28 mouse cellular contexts compared by ENCODE assay signal in genomic region chr7:125597516-125598347, GRCm38 (mm10). TPM values are rescaled to one million over a fixed set of nuclear protein-coding genes. Genes with fewer than 3 reads are reported as not detected.
DNase-seq lines count a peak whose midpoint lies in the region; ATAC-seq and TF ChIP-seq lines count a peak whose summit lies in the region.
"Had no signal": no experiment of that assay in that cellular context is flagged by ENCODE, and none has a peak within 500 bp of the region (broad histone marks: within the 10 kb centered on the region; RNA-seq: fewer than 3 reads in every experiment).

No protein-coding gene starts in this region.

- peak overlapping the region; percentile 66 for H3K9ac ChIP-seq in CH12.LX (ENCODE audit: insufficient read depth, low read depth)
- H3K9ac ChIP-seq in intestine, embryonic 16.5 days (ENCODE audit: low read depth, low read length), result no peak overlapping the region
- H3K9ac ChIP-seq: embryonic facial prominence, embryonic 12.5 days; embryonic facial prominence, embryonic 15.5 days; forebrain, postnatal 0 days; heart, embryonic 12.5 days; heart, embryonic 15.5 days; hindbrain, embryonic 14.5 days had no signal

- ATAC-seq in intestine, embryonic 16.5 days, result no peak
- ATAC-seq: forebrain, embryonic 14.5 days; forebrain, postnatal 0 days; hindbrain, postnatal 0 days; Patski had no signal

- H3K4me2 ChIP-seq in CH12.LX (ENCODE audit: insufficient read depth, low read depth, poor library complexity, severe bottlenecking), result peak overlapping the region; percentile 76
- H3K4me2 ChIP-seq in intestine, embryonic 16.5 days (ENCODE audit: low read depth, low read length), result no peak overlapping the region
- H3K4me2 ChIP-seq: embryonic facial prominence, embryonic 12.5 days; embryonic facial prominence, embryonic 15.5 days; heart, embryonic 12.5 days; heart, embryonic 15.5 days; hindbrain, embryonic 14.5 days had no signal

- dilution Hi-C loops in CH12.LX (cut with MboI; ENCODE audit: extremely low pct_ligation_motif_present, extremely low pct_unique_long_range_greater_than_20kb, low sequenced_read_pairs), result no loop called here

- TF ChIP-seq RAD21 in CH12.LX (IDR thresholded peaks at IDR 0.05; ENCODE audit: low read depth, low read length), result no peak

- peak overlapping the region; percentile 63 for H3K27ac ChIP-seq in spleen, adult 2 months (ENCODE audit: insufficient read depth, low read length)
- H3K27ac ChIP-seq in CH12.LX (ENCODE audit: insufficient read depth, low read depth), result peak overlapping the region; percentile 96
- H3K27ac ChIP-seq in bone marrow macrophage, adult 2 months (ENCODE audit: insufficient read depth, low read depth, low read length), result peak overlapping the region; percentile 79
- no peak overlapping the region for H3K27ac ChIP-seq in intestine, embryonic 16.5 days (ENCODE audit: low read length)
- H3K27ac ChIP-seq: embryonic facial prominence, embryonic 12.5 days; embryonic facial prominence, embryonic 15.5 days; heart, embryonic 15.5 days; hindbrain, embryonic 14.5 days; hindbrain, postnatal 0 days had no signal

- H3K79me2 ChIP-seq in CH12.LX (replicated peaks; ENCODE audit: control insufficient read depth, extremely low read depth, insufficient read depth, poor library complexity, severe bottlenecking), result no peaks in the 10 kb centered on the region

- in situ Hi-C loops in CH12.LX (cut with MboI; ENCODE audit: low pct_ligation_motif_present, low pct_unique_long_range_greater_than_20kb, low sequenced_read_pairs), result no loop called here

- peaks cover 68% of the 10 kb centered on the region for H3K4me1 ChIP-seq in spleen, adult 2 months (ENCODE audit: control insufficient read depth, insufficient read depth, insufficient read length)
- H3K4me1 ChIP-seq in CH12.LX (ENCODE audit: control insufficient read depth in 1 of 2, insufficient read depth in 2 of 2), result peaks cover 46 to 92% of the 10 kb centered on the region in 2 experiments
- peaks cover 71% of the 10 kb centered on the region for H3K4me1 ChIP-seq in bone marrow macrophage, adult 2 months (ENCODE audit: control insufficient read depth, insufficient read depth, low read length)
- H3K4me1 ChIP-seq in intestine, embryonic 16.5 days (ENCODE audit: control insufficient read depth, insufficient read depth, low read length), result no peaks in the 10 kb centered on the region
- H3K4me1 ChIP-seq: embryonic facial prominence, embryonic 12.5 days; embryonic facial prominence, embryonic 15.5 days; heart, embryonic 15.5 days had no signal

- peak; percentile 68 for TF ChIP-seq EP300 in CH12.LX (IDR thresholded peaks at IDR 0.05; ENCODE audit: low read length)

- no peak for TF ChIP-seq POLR2A in spleen, adult 2 months (IDR thresholded peaks at IDR 0.05; ENCODE audit: low read depth, low read length)
- TF ChIP-seq POLR2A in CH12.LX (IDR thresholded peaks at IDR 0.05; ENCODE audit: low read depth, low read length), result peak; percentile 8; the same call in 1 of the 2 replicates
- no peak for TF ChIP-seq POLR2A in bone marrow macrophage, adult 2 months (IDR thresholded peaks at IDR 0.05; ENCODE audit: borderline replicate concordance, low read depth, low read length)

- TF ChIP-seq CTCF in spleen, adult 2 months (IDR thresholded peaks at IDR 0.05; ENCODE audit: extremely low read depth, insufficient read depth, insufficient read length, insufficient replicate concordance), result no peak
- TF ChIP-seq CTCF in CH12.LX (conservative IDR thresholded peaks at IDR 0.05 in 1 of 2, IDR thresholded peaks at IDR 0.05 in 1 of 2; ENCODE audit: low read depth in 2 of 2, low read length in 2 of 2), result no peak
- no peak for TF ChIP-seq CTCF in bone marrow macrophage, adult 2 months (IDR thresholded peaks at IDR 0.05; ENCODE audit: low read depth, low read length)

- no peaks in the 10 kb centered on the region for H3K27me3 ChIP-seq in spleen, adult 2 months (ENCODE audit: control insufficient read depth, insufficient read depth, low read length)
- H3K27me3 ChIP-seq in CH12.LX (replicated peaks), result no peaks in the 10 kb centered on the region
- H3K27me3 ChIP-seq in intestine, embryonic 16.5 days (replicated peaks; ENCODE audit: control insufficient read depth, insufficient read depth, low read length), result no peaks in the 10 kb centered on the region
- H3K27me3 ChIP-seq: embryonic facial prominence, embryonic 12.5 days; embryonic facial prominence, embryonic 15.5 days; heart, embryonic 12.5 days; heart, embryonic 15.5 days; Patski had no signal

- H3K4me3 ChIP-seq in spleen, adult 2 months (ENCODE audit: extremely low read depth, insufficient read depth, insufficient read length), result no peak overlapping the region
- H3K4me3 ChIP-seq in CH12.LX (replicated peaks in 1 of 3; ENCODE audit: low read depth in 2 of 3, low read length in 2 of 3, poor library complexity in 1 of 3), result peak overlapping the region in 2 of 3 experiments; percentile 7 to 21
- H3K4me3 ChIP-seq in bone marrow macrophage, adult 2 months (ENCODE audit: insufficient read depth, low read length), result no peak overlapping the region
- H3K4me3 ChIP-seq in intestine, embryonic 16.5 days (ENCODE audit: low read length), result no peak overlapping the region
- H3K4me3 ChIP-seq: embryonic facial prominence, embryonic 12.5 days; embryonic facial prominence, embryonic 15.5 days; gastrocnemius, adult 2 months; heart, embryonic 12.5 days; heart, embryonic 15.5 days had no signal

- no peaks in the 10 kb centered on the region for H3K9me3 ChIP-seq in CH12.LX (replicated peaks; ENCODE audit: low read length)
- no peaks in the 10 kb centered on the region for H3K9me3 ChIP-seq in intestine, embryonic 16.5 days (ENCODE audit: control insufficient read depth, low read length)
- H3K9me3 ChIP-seq: embryonic facial prominence, embryonic 12.5 days; embryonic facial prominence, embryonic 15.5 days; G1E; heart, embryonic 12.5 days; heart, embryonic 15.5 days had no signal

- no peak for DNase-seq in spleen, adult 2 months (ENCODE audit: low read depth in 1 of 2, low spot score in 2 of 2)
- no peak for DNase-seq in spleen, postnatal 10 days (ENCODE audit: low spot score in 2 of 2)
- DNase-seq in CH12.LX (ENCODE audit: extremely low read depth), result peak; percentile 53
- DNase-seq in retina, postnatal 1 day, result peak; percentile 23
- no peak for DNase-seq in lung, postnatal 4 days
- DNase-seq in kidney, postnatal 36 days, result no peak
- DNase-seq: adrenal gland, postnatal 14 days; cerebellum, adult 11 months; cerebellum, adult 2 months; cerebellum, adult 9-11 months; cerebellum, postnatal 25 days; forebrain, postnatal 0 days; gastrocnemius, adult 2 months; gastrocnemius, postnatal 14 days; heart, adult 18-20 months; heart, postnatal 10 days; heart, postnatal 4 days had no signal

- 53% methylated on average over 11 of the region's 11 CpGs for WGBS in spleen, adult 2 months
- 91% methylated on average over 11 of the region's 11 CpGs for WGBS in intestine, embryonic 16.5 days

- no peaks in the 10 kb centered on the region for H3K36me3 ChIP-seq in spleen, adult 2 months (ENCODE audit: control insufficient read depth, insufficient read depth, low read length)
- no peaks in the 10 kb centered on the region for H3K36me3 ChIP-seq in CH12.LX (replicated peaks in 1 of 2; ENCODE audit: control insufficient read depth in 1 of 2, insufficient read depth in 1 of 2, low read length in 1 of 2)
- H3K36me3 ChIP-seq in intestine, embryonic 16.5 days (ENCODE audit: control insufficient read depth, insufficient read depth, low read length), result no peaks in the 10 kb centered on the region
- H3K36me3 ChIP-seq: embryonic facial prominence, embryonic 12.5 days; embryonic facial prominence, embryonic 15.5 days; G1E; heart, embryonic 12.5 days; heart, embryonic 15.5 days had no signal

TF ChIP-seq in CH12.LX, 34 proteins besides CTCF, POLR2A, EP300 and RAD21 (continues in another document):
- peak; percentile 89 for TF ChIP-seq ZNF384 (IDR thresholded peaks at IDR 0.05; ENCODE audit: low read depth, low read length)
- peak; percentile 30; the same call in 1 of the 2 replicates for TF ChIP-seq RCOR1 (conservative IDR thresholded peaks at IDR 0.05; ENCODE audit: low read depth, low read length)
- peak; percentile 93 for TF ChIP-seq BHLHE40 (IDR thresholded peaks at IDR 0.05; ENCODE audit: low read depth, low read length)
- TF ChIP-seq GABPA (IDR thresholded peaks at IDR 0.05; ENCODE audit: insufficient replicate concordance, low read depth, low read length), result no peak
- no peak for TF ChIP-seq UBTF (IDR thresholded peaks at IDR 0.05; ENCODE audit: low read depth, low read length)
- TF ChIP-seq MAX (IDR thresholded peaks at IDR 0.05; ENCODE audit: low read length), result peak; percentile 76
- no peak for TF ChIP-seq E2F4 (IDR thresholded peaks at IDR 0.05; ENCODE audit: insufficient replicate concordance, low read depth, low read length)
- no peak for TF ChIP-seq NELFE (IDR thresholded peaks at IDR 0.05; ENCODE audit: low read depth, low read length)
- TF ChIP-seq MYC (IDR thresholded peaks at IDR 0.05; ENCODE audit: low read depth, low read length), result peak; percentile 81
- TF ChIP-seq JUN (IDR thresholded peaks at IDR 0.05; ENCODE audit: insufficient read depth, low read depth, low read length), result no peak
- peak; percentile 45; the same call in 1 of the 2 replicates for TF ChIP-seq IRF4 (IDR thresholded peaks at IDR 0.05; ENCODE audit: low read depth, low read length)
- TF ChIP-seq SMC3 (IDR thresholded peaks at IDR 0.05; ENCODE audit: low read depth, low read length), result no peak
- TF ChIP-seq KAT2A (IDR thresholded peaks at IDR 0.05; ENCODE audit: insufficient replicate concordance, low read length), result no peak
- TF ChIP-seq HCFC1 (IDR thresholded peaks at IDR 0.05; ENCODE audit: low read depth, low read length), result peak; percentile 23; the same call in 1 of the 2 replicates
- TF ChIP-seq NRF1 (IDR thresholded peaks at IDR 0.05; ENCODE audit: low read depth, low read length), result no peak
- TF ChIP-seq USF2 (conservative IDR thresholded peaks at IDR 0.05; ENCODE audit: low read depth, low read length), result no peak

RNA-seq across cellular contexts. Expression of gene Il21r, which starts 5.5 kb away (rescaled TPM):
- 138 and 180 TPM in 2 replicates for polyA plus RNA-seq in spleen, adult 2 months (2012; rRNA removed)
- total RNA-seq in CH12.LX (2012; rRNA removed), result 129 and 142 TPM in 2 replicates
- total RNA-seq in CH12.LX (2014; rRNA removed), result 95.5 and 103 TPM in 2 replicates
- 191 and 252 TPM in 2 replicates for polyA plus RNA-seq in CH12.LX (2012; ENCODE audit: insufficient read length, low read depth)
- polyA plus RNA-seq in bone marrow macrophage, adult 2 months (2012; ENCODE audit: insufficient read depth, insufficient read length, missing spikeins), result 37.0 and 37.4 TPM in 2 replicates
- polyA plus RNA-seq in intestine, embryonic 16.5 days (2015; fragmentation: Nextera tagmentation; extraction: Ambion mirVana), result 0.38 and 0.59 TPM in 2 replicates
- total RNA-seq: gastrocnemius, adult 2 months had no signal
- polyA plus RNA-seq: Patski had no signal

RNA-seq across cellular contexts. Expression of gene Il4ra, which starts 45.8 kb away (rescaled TPM):
- polyA plus RNA-seq in spleen, adult 2 months (2012; rRNA removed), result 83.4 and 91.5 TPM in 2 replicates
- total RNA-seq in CH12.LX (2012; rRNA removed), result 15.8 and 18.2 TPM in 2 replicates
- total RNA-seq in CH12.LX (2014; rRNA removed), result 20.7 and 26.4 TPM in 2 replicates
- 25.4 and 27.4 TPM in 2 replicates for polyA plus RNA-seq in CH12.LX (2012; ENCODE audit: insufficient read length, low read depth)
- 56.6 and 65.8 TPM in 2 replicates for polyA plus RNA-seq in bone marrow macrophage, adult 2 months (2012; ENCODE audit: insufficient read depth, insufficient read length, missing spikeins)
- polyA plus RNA-seq in intestine, embryonic 16.5 days (2015; fragmentation: Nextera tagmentation; extraction: Ambion mirVana), result 12.6 and 14.5 TPM in 2 replicates

Comparison
In these comparisons a context has a peak if more than half of its experiments do, and no peak if none do; other contexts are left out.
1. DNase-seq: peak in CH12.LX (single experiment) and retina, postnatal 1 day (single experiment); none in spleen, adult 2 months (0 of 2), spleen, postnatal 10 days (0 of 2), lung, postnatal 4 days (0 of 2) and kidney, postnatal 36 days (0 of 2).
2. H3K4me3 ChIP-seq: peak in CH12.LX (2 of 3); none in spleen, adult 2 months (single experiment), bone marrow macrophage, adult 2 months (single experiment) and intestine, embryonic 16.5 days (single experiment).
3. RNA of gene Il21r, which starts 5.5 kb away (polyA plus RNA-seq): 191 to 252 TPM in CH12.LX, 138 to 180 TPM in spleen, adult 2 months and 37.0 to 37.4 TPM in bone marrow macrophage, adult 2 months; 0.38 to 0.59 TPM in intestine, embryonic 16.5 days; every median in the first group is over 10 times any median in the second.